Mouse (Mus musculus): ENCODE results near the gene Arrdc1.

GRCm38 (mm10) chr2:24894211-24894610 is 40.8 kb downstream of the Arrdc1 start:
- TF ChIP-seq GATA1 (IDR thresholded peaks at IDR 0.05; ENCODE audit: low read length) (no peak), TAL1 (IDR thresholded peaks at IDR 0.05; ENCODE audit: low read length) (no peak)

Data from erythroblast, embryonic 14.5 days (primary cell).